Mouse (Mus musculus): ENCODE measurements around the gene Mgme1. TPM values are rescaled to one million over a fixed set of nuclear protein-coding genes. Genes with fewer than 3 reads are reported as not detected.

The Mgme1 gene
- 11.1 and 12.1 TPM in 2 replicates for polyA plus RNA-seq (2015; fragmentation: Nextera tagmentation; extraction: Ambion mirVana)

DNA sequence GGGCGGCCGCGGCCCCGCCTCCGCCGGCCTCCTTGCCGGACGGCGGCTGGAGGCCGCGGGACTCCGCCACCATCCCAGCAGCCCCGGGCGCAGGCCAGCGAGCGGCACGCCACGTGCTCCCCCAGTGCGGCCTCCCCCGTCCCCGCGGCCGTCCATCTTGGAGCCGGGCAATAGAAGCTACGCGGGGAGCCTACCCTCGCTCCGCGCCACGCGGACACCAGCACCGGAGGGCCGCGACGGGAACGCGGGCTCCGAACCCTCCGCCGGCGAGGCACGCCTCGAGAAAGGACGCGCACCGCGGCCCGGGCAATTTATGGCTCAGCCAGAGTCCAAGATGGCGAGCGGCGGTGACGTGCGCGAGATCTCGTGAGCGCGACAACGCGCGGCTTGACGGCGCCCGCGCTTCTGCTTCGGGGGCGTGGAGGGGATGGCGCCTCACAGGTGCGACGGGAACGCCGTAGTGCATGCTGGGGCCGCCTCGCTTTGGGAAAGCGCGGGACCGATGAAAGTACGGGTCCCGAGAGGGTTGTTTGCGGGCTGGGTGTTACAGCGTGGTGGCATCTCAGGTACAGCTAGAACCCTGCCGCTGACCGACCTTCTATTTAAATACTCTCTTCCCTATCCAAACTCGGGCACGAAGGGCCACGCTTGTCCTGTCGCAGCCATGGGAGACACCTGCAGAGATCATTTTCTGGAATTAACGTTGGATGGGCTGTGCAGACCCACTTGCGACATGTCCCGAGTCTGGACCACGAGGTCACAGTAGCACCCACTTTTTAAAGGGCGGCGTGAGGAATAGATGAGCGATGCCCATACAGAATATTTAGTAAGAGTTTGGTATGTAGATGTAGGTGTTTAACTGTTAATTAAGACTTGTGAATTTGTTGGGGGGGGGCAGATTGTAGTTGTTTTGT, at the start of gene Mgme1, which contains the start of gene Snx5:
Gene Mgme1 (plus strand): TSS at position 157 of the 914 bp plus-strand sequence.
Gene Snx5 (minus strand): TSS at position 400 of the 914 bp plus-strand sequence.
- H3K36me3 ChIP-seq: no peaks in the 10 kb centered on the region
- ATAC-seq (ENCODE audit: low FRiP score): peak; percentile 99
- peak within 1 kb of the TSS; percentile 94 for H3K27ac ChIP-seq
- under 1% methylated on average over 88 of the region's 93 CpGs for WGBS
- H3K9ac ChIP-seq: peak within 1 kb of the TSS; percentile 95
- H3K4me1 ChIP-seq (replicated peaks): peaks cover 43% of the 10 kb centered on the region
- peak within 1 kb of the TSS; percentile 93 for H3K4me3 ChIP-seq
- H3K4me2 ChIP-seq: peak within 1 kb of the TSS; percentile 82
- H3K9me3 ChIP-seq: no peaks in the 10 kb centered on the region
- H3K27me3 ChIP-seq: no peaks in the 10 kb centered on the region

DNA sequence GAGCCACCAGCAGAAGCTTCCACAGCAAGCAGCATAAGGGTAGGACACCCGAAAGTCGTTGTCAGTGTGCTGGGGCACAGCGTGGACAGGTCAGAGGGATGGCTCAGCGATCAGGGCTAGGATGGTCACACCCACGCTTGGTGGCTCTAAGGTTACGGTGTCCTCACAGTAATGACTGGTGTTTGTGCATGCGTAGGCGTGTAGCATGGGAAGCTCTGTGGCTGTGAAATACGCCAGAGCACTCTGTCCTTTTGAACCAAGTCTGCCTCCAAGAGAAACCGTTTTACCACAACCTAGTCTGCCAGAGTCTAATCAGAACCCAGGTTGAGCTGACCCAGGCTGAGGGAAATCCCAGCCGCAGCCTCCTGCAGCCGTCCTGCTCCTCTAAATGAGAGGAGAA, 46.1 kb upstream of the Mgme1 start:
- Histone ChIP-seq H3K9me3 (0 out of 2 replicates have a peak, but pooled peaks cover 6% of the 10 kb centered on the region), H3K36me3 (no peaks in the 10 kb centered on the region), H3K4me3 (no peak overlapping the region), H3K4me2 (no peak overlapping the region), H3K27me3 (no peaks in the 10 kb centered on the region), H3K27ac (no peak overlapping the region), H3K9ac (no peak overlapping the region), H3K4me1 (replicated peaks) (0 out of 2 replicates have a peak, but pooled peaks cover 4% of the 10 kb centered on the region)
- 63% methylated on average over 12 of the region's 12 CpGs for WGBS
- no peak for ATAC-seq (ENCODE audit: low FRiP score)

DNA sequence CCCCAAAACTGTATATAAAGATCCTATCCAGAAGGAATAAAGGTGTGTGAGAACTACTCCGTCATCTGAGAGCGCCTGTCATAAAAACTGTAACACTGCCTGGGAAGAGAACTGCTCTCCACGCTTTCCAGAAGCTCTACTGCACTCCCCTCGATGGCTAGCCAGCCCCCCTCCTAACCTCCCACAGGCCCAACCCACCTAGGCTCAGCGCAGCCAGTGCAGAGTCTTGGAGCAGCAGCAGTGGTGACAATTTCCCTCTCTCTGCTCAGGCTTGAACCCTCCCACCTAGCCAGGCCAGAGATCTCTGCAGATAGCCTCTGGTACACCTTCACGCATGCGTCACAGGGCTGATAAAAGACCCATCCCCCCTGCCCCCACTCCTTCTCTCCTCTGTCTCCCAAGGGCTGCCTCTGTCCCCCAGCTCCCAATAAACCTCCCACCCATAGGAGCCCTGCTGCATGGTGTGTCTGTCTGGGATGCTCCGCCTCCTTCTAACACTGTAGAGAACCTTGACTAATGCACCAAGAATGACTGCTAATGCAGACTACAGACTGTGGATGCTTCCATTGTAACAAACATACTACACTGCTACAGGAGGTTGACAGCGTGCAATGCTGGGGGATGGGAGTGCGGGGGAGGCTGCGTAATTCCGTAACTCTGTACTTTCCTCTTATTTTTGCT, 43.4 kb upstream of the Mgme1 start:
- Histone ChIP-seq H3K4me1 (replicated peaks) (0 out of 2 replicates have a peak, but pooled peaks cover 4% of the 10 kb centered on the region), H3K27me3 (no peaks in the 10 kb centered on the region), H3K4me3 (no peak overlapping the region), H3K9ac (no peak overlapping the region), H3K9me3 (0 out of 2 replicates have a peak, but pooled peaks cover 6% of the 10 kb centered on the region), H3K27ac (no peak overlapping the region), H3K4me2 (no peak overlapping the region), H3K36me3 (no peaks in the 10 kb centered on the region)
- WGBS: 79% methylated on average over 12 of the region's 12 CpGs
- ATAC-seq (ENCODE audit: low FRiP score): peak; percentile 24; the same call in 1 of the 2 replicates

DNA sequence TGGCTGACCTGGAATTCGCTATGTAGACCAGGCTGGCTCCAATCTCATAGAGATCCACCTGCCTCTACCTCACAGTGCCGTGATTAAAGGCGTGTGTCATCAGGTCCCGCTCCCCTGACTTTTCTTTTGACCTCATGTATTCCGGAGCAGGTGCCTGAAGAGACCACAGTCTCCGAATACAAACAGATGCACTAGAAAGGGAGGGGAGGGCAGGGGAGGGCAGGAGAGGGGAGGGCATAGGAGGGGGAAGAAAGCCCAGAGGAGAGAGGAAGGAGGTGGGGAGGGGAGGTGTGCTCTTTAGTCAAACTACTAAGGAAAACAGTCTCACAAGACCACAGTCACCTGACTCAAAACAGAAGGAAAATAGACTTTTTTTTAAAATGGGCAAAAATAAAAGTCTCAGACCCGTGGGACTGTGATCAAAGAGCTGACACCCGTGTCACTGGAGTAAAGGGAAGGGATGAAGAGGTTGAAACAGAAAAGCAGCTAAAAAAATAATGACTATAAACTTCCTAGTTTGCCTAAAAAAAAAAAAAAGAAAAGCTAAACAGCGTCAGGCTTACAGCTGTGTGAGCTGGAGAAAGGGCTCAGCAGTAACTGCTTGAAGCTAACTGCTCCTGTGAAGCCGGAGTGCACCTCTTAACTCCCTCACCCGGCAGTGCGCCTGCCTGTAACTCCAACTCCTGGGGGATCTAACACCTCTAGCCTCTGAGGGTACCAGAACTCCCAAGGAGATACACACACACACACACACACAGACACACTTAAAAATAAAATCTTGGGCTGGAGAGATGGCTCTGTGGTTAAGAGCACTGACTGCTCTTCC, 41.7 kb upstream of the Mgme1 start:
- no peak for ATAC-seq (ENCODE audit: low FRiP score)
- Histone ChIP-seq H3K36me3 (no peaks in the 10 kb centered on the region), H3K27me3 (no peaks in the 10 kb centered on the region), H3K4me2 (no peak overlapping the region), H3K9ac (no peak overlapping the region), H3K4me1 (replicated peaks) (0 out of 2 replicates have a peak, but pooled peaks cover 4% of the 10 kb centered on the region), H3K4me3 (no peak overlapping the region), H3K9me3 (0 out of 2 replicates have a peak, but pooled peaks cover 6% of the 10 kb centered on the region), H3K27ac (no peak overlapping the region)
- WGBS: 83% methylated on average over 12 of the region's 12 CpGs

DNA sequence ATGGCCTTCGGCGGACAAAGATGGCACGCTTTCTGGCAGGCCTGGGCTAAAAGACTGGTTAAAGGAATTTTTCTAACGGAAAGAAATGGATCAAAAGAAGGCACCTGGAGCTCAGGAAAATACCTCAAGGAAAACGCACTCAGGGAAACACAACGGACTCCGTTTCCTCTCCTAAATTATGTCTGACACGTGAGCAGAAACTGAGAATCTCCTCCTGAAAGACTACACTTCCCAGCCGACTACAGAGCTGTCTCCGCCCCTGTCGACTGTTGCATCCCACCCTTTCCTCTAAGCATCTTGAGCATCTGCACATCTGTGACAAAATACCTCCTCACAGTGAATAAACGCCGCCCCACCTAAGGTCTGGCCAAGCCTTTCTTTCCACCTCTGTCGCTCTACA, 40.8 kb upstream of the Mgme1 start:
- no peak for ATAC-seq (ENCODE audit: low FRiP score)
- Histone ChIP-seq H3K4me2 (no peak overlapping the region), H3K4me1 (replicated peaks) (no peaks in the 10 kb centered on the region), H3K4me3 (no peak overlapping the region), H3K27ac (no peak overlapping the region), H3K27me3 (no peaks in the 10 kb centered on the region), H3K9ac (no peak overlapping the region), H3K36me3 (no peaks in the 10 kb centered on the region), H3K9me3 (0 out of 2 replicates have a peak, but pooled peaks cover 6% of the 10 kb centered on the region)
- 93% methylated on average over 14 of the region's 14 CpGs for WGBS

DNA sequence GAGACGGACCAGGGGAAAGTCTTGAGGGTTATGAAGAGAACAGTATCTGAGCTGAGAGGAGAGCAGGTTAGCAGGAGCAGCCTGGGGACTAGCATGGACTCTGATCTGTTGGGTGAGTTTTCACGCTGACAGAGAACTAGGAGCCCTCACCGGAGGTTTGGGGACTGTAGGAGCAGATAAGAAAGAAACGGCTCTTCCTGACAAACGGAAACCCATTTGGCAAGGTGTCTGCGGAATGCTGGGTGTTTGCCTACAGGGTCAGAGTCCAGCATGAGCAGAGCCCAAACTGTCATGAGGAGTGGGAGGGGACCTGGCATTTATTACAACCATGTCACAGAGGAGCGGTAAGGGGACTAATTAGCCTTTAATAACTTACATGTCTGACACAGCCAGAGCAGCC, 40.0 kb upstream of the Mgme1 start:
- H3K36me3 ChIP-seq: no peaks in the 10 kb centered on the region
- H3K4me3 ChIP-seq: no peak overlapping the region
- no peak overlapping the region for H3K27ac ChIP-seq
- 0 out of 2 replicates have a peak, but pooled peaks cover 6% of the 10 kb centered on the region for H3K9me3 ChIP-seq
- H3K9ac ChIP-seq: no peak overlapping the region
- WGBS: 73% methylated on average over 7 of the region's 7 CpGs
- no peaks in the 10 kb centered on the region for H3K4me1 ChIP-seq (replicated peaks)
- H3K27me3 ChIP-seq: no peaks in the 10 kb centered on the region
- no peak for ATAC-seq (ENCODE audit: low FRiP score)
- H3K4me2 ChIP-seq: no peak overlapping the region

DNA sequence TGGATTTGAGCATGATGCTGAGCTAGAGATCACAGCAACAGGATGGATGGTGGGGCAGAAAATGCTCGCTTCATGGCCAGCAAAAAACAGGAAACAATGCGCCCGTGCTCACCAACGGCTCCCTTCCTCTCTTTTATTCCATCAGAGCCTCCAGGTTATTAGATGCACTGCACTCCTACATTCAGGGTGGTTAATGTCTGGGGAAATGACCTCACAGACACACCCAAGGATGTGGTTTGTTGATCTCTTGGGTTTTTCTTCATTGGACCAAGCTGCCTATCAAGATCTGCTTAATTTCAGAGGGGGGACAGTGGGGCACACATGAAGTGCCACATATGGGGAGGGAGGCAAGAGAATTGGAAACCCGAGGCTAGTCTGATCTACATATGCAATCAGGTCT, 39.3 kb upstream of the Mgme1 start:
- ATAC-seq (ENCODE audit: low FRiP score): no peak
- Histone ChIP-seq H3K4me1 (replicated peaks) (no peaks in the 10 kb centered on the region), H3K4me3 (no peak overlapping the region), H3K36me3 (no peaks in the 10 kb centered on the region), H3K9ac (no peak overlapping the region), H3K9me3 (0 out of 2 replicates have a peak, but pooled peaks cover 6% of the 10 kb centered on the region), H3K27me3 (no peaks in the 10 kb centered on the region), H3K4me2 (no peak overlapping the region), H3K27ac (no peak overlapping the region)
- 80% methylated on average over 5 of the region's 5 CpGs for WGBS

DNA sequence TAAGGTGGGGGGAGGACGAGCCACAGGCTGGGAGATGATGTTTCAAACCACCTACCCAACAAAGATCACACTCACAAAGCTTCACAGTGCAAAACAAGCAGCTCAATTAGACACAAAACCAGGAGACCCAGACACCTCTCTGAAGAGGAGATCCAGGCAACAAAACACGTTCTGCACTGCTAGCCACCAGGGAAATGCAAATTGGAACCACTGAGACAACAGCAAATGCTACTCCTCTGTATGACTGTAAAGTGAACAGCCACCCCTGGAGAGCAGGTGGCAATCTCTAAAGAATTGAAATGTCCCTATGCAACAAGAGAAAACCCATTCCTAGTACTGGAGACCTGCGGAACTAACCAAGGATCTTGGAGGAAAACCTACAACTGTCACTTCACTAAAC, 36.9 kb upstream of the Mgme1 start:
- Histone ChIP-seq H3K36me3 (no peaks in the 10 kb centered on the region), H3K4me3 (no peak overlapping the region), H3K9me3 (no peaks in the 10 kb centered on the region), H3K4me2 (no peak overlapping the region), H3K9ac (no peak overlapping the region), H3K27me3 (no peaks in the 10 kb centered on the region), H3K27ac (no peak overlapping the region), H3K4me1 (replicated peaks) (0 out of 2 replicates have a peak, but pooled peaks cover 7% of the 10 kb centered on the region)
- no peak for ATAC-seq (ENCODE audit: low FRiP score)
- WGBS: 64% methylated on average over 3 of the region's 3 CpGs

DNA sequence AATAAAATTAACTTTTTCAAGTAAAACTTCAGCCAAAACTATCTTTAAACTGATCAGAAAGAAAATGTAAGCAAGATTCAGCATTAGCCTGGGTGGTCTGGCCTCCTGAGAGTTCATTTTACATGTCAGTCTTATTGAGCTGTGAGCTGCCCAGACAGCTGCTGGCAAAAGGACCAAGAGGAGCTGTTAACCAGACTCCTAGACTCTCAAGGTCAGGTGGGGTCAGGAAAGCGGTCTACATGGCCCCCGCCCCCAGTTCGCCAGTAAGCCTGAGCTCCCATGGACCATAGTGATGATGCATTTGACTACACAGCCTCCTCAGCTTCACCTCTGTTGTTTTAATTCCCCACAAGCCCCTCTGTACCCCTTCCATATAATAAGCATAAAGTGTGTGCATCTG, 34.7 kb upstream of the Mgme1 start:
- no peak overlapping the region for H3K9ac ChIP-seq
- no peak overlapping the region for H3K4me3 ChIP-seq
- H3K27ac ChIP-seq: no peak overlapping the region
- 0 out of 2 replicates have a peak, but pooled peaks cover 7% of the 10 kb centered on the region for H3K4me1 ChIP-seq (replicated peaks)
- 64% methylated on average over 3 of the region's 3 CpGs for WGBS
- no peak overlapping the region for H3K4me2 ChIP-seq
- H3K9me3 ChIP-seq: no peaks in the 10 kb centered on the region
- ATAC-seq (ENCODE audit: low FRiP score): no peak
- no peaks in the 10 kb centered on the region for H3K27me3 ChIP-seq
- H3K36me3 ChIP-seq: no peaks in the 10 kb centered on the region

DNA sequence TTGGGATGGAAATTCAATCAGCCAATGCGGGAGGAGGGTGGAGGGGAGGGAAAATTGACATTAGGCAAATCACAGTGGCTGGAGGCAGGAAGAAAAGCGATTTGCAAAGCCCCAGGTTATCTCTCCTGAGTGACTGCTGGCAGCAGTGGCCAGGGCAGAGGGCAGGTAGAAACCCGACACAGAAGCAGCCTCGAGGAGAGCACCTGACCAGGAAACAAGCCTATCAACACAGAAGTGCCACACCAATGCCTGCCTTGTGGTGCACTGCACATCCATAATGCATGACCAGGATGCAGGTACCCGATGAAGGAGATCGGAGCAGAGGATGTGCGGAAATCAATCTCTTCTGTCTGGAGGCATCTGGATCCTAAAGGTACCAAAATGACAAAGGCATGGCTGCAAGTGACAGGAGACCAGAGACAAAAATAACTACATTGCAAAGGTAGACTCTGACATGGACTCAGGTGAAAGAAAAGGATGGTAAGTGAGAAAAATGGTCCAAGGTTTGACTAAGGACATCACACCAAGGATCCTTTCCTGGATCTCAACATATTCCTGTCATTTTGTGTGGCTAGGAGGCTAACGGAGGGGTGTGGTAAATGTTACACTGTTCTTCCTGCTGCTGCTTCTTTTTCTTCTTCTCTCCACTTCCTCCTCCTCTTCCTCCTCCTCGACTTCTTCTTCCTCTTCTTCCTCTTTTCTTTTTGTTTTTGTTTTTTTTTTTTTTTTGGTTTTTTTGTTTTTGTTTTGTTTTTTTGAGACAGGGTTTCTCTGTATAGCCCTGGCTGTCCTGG, 33.5 kb upstream of the Mgme1 start:
- no peak overlapping the region for H3K9ac ChIP-seq
- no peaks in the 10 kb centered on the region for H3K36me3 ChIP-seq
- no peaks in the 10 kb centered on the region for H3K27me3 ChIP-seq
- no peaks in the 10 kb centered on the region for H3K9me3 ChIP-seq
- no peak overlapping the region for H3K4me2 ChIP-seq
- 0 out of 2 replicates have a peak, but pooled peaks cover 7% of the 10 kb centered on the region for H3K4me1 ChIP-seq (replicated peaks)
- H3K4me3 ChIP-seq: no peak overlapping the region
- WGBS: 57% methylated on average over 9 of the region's 9 CpGs
- no peak overlapping the region for H3K27ac ChIP-seq
- no peak for ATAC-seq (ENCODE audit: low FRiP score)

DNA sequence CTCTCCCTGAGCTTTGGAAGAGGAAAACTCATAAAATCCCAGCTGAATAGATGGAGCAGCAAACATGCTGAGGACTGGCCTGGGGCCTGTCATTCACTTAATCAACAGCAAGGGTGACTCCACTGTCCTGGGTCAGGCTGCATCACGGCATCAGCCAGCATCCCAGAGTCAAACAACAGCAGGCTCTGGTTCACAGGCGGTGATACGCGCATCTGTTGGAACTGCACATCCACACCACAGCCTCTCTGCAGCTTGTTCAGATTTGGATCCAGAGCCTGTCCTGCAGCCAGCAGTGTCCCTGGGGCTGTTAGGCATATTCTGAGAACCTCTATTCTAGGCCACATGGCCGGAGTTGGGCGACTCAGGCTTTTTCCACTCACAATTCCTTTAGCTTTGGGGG, 32.1 kb upstream of the Mgme1 start:
- WGBS: 75% methylated on average over 6 of the region's 6 CpGs
- Histone ChIP-seq H3K9me3 (no peaks in the 10 kb centered on the region), H3K27ac (no peak overlapping the region), H3K27me3 (no peaks in the 10 kb centered on the region), H3K4me2 (no peak overlapping the region), H3K9ac (no peak overlapping the region), H3K4me1 (replicated peaks) (0 out of 2 replicates have a peak, but pooled peaks cover 7% of the 10 kb centered on the region), H3K4me3 (no peak overlapping the region), H3K36me3 (no peaks in the 10 kb centered on the region)
- ATAC-seq (ENCODE audit: low FRiP score): no peak

Data from hindbrain, embryonic 13.5 days (tissue).